Mouse (Mus musculus) limb, embryonic 12.5 days (tissue): Measurements from ENCODE around the gene Nrp2. TPM values are rescaled to one million over a fixed set of nuclear protein-coding genes. Genes with fewer than 3 reads are reported as not detected.

Source experiments
- ATAC-seq: fragments of 200-750 bp; cut with Nextera tagmentation; 2 replicates; pipeline ENCODE4 v1.8.0; 2017; ENCODE audit warnings: low read depth, moderate TSS enrichment; ENCODE audit not compliant: insufficient number of reproducible peaks, insufficient read depth, low FRiP score, low TSS enrichment
- H3K27ac ChIP-seq: fragments of 300-500 bp; sonication (generic); 2 replicates; pipeline ENCODE4 v1.5.1; 2016; ENCODE audit warnings: mild to moderate bottlenecking, moderate library complexity
- H3K27me3 ChIP-seq: fragments of 300-500 bp; sonication (generic); 2 replicates; pipeline ENCODE4 v1.6.1; 2016; ENCODE audit warnings: mild to moderate bottlenecking, moderate library complexity
- H3K36me3 ChIP-seq: fragments of 300-500 bp; sonication (generic); 2 replicates; pipeline ENCODE4 v1.6.1; 2016; ENCODE audit warnings: mild to moderate bottlenecking, moderate library complexity
- H3K4me1 ChIP-seq: fragments of 300-500 bp; sonication (generic); replicated peaks from 2 replicates; pipeline ENCODE4 v1.6.1; 2016
- H3K4me2 ChIP-seq: fragments of 300-500 bp; sonication (generic); 2 replicates; pipeline ENCODE4 v1.6.1; 2016; ENCODE audit warnings: mild to moderate bottlenecking, moderate library complexity
- H3K4me3 ChIP-seq: fragments of 300-500 bp; sonication (generic); replicated peaks from 2 replicates; pipeline ENCODE4 v1.5.1; 2016; ENCODE audit warnings: mild to moderate bottlenecking
- H3K9ac ChIP-seq: fragments of 300-500 bp; sonication (generic); replicated peaks from 2 replicates; pipeline ENCODE4 v1.6.1; 2016; ENCODE audit warnings: mild to moderate bottlenecking, moderate library complexity
- H3K9me3 ChIP-seq: fragments of 300-500 bp; sonication (generic); 2 replicates; pipeline ENCODE4 v1.6.1; 2016; ENCODE audit warnings: mild to moderate bottlenecking, moderate library complexity
- WGBS: fragments of 180-500 bp; shearing (Covaris S2); methylation state at CpG from one replicate; pipeline ENCODE4 v1.1.7; 2016; 5-methylcytosine and 5-hydroxymethylcytosine counted together
- polyA plus RNA-seq: library from polyadenylated mRNA; unstranded; fragments of >200 nt; fragmentation: Nextera tagmentation; extraction: Ambion mirVana; gene quantifications from 2 replicates; pipeline ENCODE4 v1.2.1, GENCODE M21; 2016

Nrp2 gene
- 70.7 and 86.2 TPM in 2 replicates for polyA plus RNA-seq

GRCm38 (mm10) chr1:62703158-62704116, at the start of gene Nrp2:
Nrp2 (plus strand) TSS chr1:62703285.
- H3K36me3 ChIP-seq: no peaks in the 10 kb centered on the region
- H3K27me3 ChIP-seq: peaks cover 34% of the 10 kb centered on the region
- peak within 1 kb of the TSS; percentile 72 for H3K4me3 ChIP-seq
- peak within 1 kb of the TSS; percentile 89 for H3K9ac ChIP-seq
- peak; percentile 69 for ATAC-seq
- no peaks in the 10 kb centered on the region for H3K9me3 ChIP-seq
- H3K4me1 ChIP-seq: peaks cover 44% of the 10 kb centered on the region
- peak within 1 kb of the TSS; percentile 90 for H3K4me2 ChIP-seq
- 1% methylated on average over 76 of the region's 76 CpGs for WGBS
- peak within 1 kb of the TSS; percentile 90 for H3K27ac ChIP-seq

DNA sequence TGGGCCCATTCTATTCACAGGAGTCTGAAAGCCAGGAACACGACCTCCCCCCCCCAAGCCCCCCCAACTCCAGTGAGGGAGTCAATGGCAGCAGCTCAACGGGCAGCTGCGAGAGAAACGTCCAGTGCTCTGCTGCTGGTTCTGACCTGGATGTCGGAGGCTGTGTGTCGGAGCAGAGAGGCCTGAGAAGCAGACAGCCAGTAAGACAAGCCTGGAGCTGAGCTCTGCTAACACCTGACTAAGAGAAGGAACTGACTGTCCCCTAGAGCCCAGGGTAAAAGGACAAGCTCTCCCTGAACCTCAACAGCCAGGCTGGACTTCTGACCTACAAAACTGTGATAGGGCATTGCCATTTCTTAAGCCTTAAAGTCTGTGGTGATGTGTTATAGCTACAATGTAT, 48.6 kb upstream of the Nrp2 start:
- no peaks in the 10 kb centered on the region for H3K9me3 ChIP-seq
- no peak overlapping the region for H3K27ac ChIP-seq
- no peak overlapping the region for H3K9ac ChIP-seq
- ATAC-seq: no peak
- no peaks in the 10 kb centered on the region for H3K36me3 ChIP-seq
- WGBS: 71% methylated on average over 6 of the region's 6 CpGs
- no peak overlapping the region for H3K4me2 ChIP-seq
- peaks cover 9% of the 10 kb centered on the region for H3K4me1 ChIP-seq
- H3K27me3 ChIP-seq: peaks cover 11% of the 10 kb centered on the region
- no peak overlapping the region for H3K4me3 ChIP-seq

GRCm38 (mm10) chr1:62664960-62665645, 38.0 kb upstream of the Nrp2 start:
- no peaks in the 10 kb centered on the region for H3K36me3 ChIP-seq
- H3K9me3 ChIP-seq: 0 out of 2 replicates have a peak, but pooled peaks cover 7% of the 10 kb centered on the region
- H3K4me3 ChIP-seq: no peak overlapping the region
- WGBS: 61% methylated on average over 8 of the region's 8 CpGs
- no peak overlapping the region for H3K27ac ChIP-seq
- H3K27me3 ChIP-seq: no peaks in the 10 kb centered on the region; the same call in 1 of the 2 replicates
- ATAC-seq: no peak
- no peak overlapping the region for H3K4me2 ChIP-seq
- H3K4me1 ChIP-seq: peaks cover 4% of the 10 kb centered on the region
- no peak overlapping the region for H3K9ac ChIP-seq

- Histone ChIP-seq H3K36me3 (no peaks in the 10 kb centered on the region), H3K27ac (no peak overlapping the region), H3K27me3 (no peaks in the 10 kb centered on the region), H3K9ac (no peak overlapping the region), H3K4me2 (no peak overlapping the region), H3K4me1 (peaks cover 4% of the 10 kb centered on the region), H3K4me3 (no peak overlapping the region), H3K9me3 (0 out of 2 replicates have a peak, but pooled peaks cover 7% of the 10 kb centered on the region)
- no peak for ATAC-seq
- 83% methylated on average over 5 of the region's 5 CpGs for WGBS
Measured at GRCm38 (mm10) chr1:62665771-62666730, 37.0 kb upstream of the Nrp2 start.

GRCm38 (mm10) chr1:62666780-62667179, 36.3 kb upstream of the Nrp2 start:
- no peak overlapping the region for H3K4me3 ChIP-seq
- H3K27ac ChIP-seq: no peak overlapping the region
- peaks cover 4% of the 10 kb centered on the region for H3K4me1 ChIP-seq
- H3K36me3 ChIP-seq: no peaks in the 10 kb centered on the region
- no peak overlapping the region for H3K9ac ChIP-seq
- 78% methylated on average over 5 of the region's 5 CpGs for WGBS
- no peak for ATAC-seq
- no peak overlapping the region for H3K4me2 ChIP-seq
- H3K9me3 ChIP-seq: 0 out of 2 replicates have a peak, but pooled peaks cover 7% of the 10 kb centered on the region
- no peaks in the 10 kb centered on the region for H3K27me3 ChIP-seq

GRCm38 (mm10) chr1:62678611-62679344, 24.3 kb upstream of the Nrp2 start:
- no peak overlapping the region for H3K4me3 ChIP-seq
- H3K9me3 ChIP-seq: no peaks in the 10 kb centered on the region
- H3K27ac ChIP-seq: no peak overlapping the region
- H3K36me3 ChIP-seq: no peaks in the 10 kb centered on the region
- 51% methylated on average over 4 of the region's 4 CpGs for WGBS
- no peak for ATAC-seq
- H3K9ac ChIP-seq: no peak overlapping the region
- no peak overlapping the region for H3K4me2 ChIP-seq
- H3K4me1 ChIP-seq: peaks cover 12% of the 10 kb centered on the region
- peaks cover 7% of the 10 kb centered on the region; the same call in 1 of the 2 replicates for H3K27me3 ChIP-seq

DNA sequence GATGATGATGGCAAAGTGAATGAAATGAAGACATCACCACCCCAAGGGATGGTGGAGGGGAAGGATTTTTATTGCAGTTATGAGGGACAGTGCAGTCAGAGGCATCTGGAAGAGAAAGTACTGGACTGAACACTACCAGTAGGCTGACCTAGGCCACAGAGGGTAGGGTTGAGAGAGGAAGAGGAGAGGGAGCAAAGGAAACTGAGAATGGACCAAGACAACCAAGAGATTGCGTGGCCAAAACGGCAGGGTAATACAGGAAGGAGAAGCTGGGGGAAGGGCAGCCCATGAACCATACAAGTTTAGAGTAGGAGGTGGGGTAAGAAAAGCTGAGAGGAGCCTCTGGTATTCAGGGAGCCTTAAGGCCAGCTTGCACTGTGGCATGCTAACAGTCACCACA, 23.6 kb upstream of the Nrp2 start:
- H3K27ac ChIP-seq: no peak overlapping the region
- no peak overlapping the region for H3K4me3 ChIP-seq
- ATAC-seq: no peak
- H3K4me2 ChIP-seq: no peak overlapping the region
- no peaks in the 10 kb centered on the region for H3K9me3 ChIP-seq
- H3K27me3 ChIP-seq: peaks cover 7% of the 10 kb centered on the region; the same call in 1 of the 2 replicates
- 90% methylated on average over 2 of the region's 2 CpGs for WGBS
- H3K9ac ChIP-seq: no peak overlapping the region
- H3K36me3 ChIP-seq: no peaks in the 10 kb centered on the region
- peaks cover 12% of the 10 kb centered on the region for H3K4me1 ChIP-seq

DNA sequence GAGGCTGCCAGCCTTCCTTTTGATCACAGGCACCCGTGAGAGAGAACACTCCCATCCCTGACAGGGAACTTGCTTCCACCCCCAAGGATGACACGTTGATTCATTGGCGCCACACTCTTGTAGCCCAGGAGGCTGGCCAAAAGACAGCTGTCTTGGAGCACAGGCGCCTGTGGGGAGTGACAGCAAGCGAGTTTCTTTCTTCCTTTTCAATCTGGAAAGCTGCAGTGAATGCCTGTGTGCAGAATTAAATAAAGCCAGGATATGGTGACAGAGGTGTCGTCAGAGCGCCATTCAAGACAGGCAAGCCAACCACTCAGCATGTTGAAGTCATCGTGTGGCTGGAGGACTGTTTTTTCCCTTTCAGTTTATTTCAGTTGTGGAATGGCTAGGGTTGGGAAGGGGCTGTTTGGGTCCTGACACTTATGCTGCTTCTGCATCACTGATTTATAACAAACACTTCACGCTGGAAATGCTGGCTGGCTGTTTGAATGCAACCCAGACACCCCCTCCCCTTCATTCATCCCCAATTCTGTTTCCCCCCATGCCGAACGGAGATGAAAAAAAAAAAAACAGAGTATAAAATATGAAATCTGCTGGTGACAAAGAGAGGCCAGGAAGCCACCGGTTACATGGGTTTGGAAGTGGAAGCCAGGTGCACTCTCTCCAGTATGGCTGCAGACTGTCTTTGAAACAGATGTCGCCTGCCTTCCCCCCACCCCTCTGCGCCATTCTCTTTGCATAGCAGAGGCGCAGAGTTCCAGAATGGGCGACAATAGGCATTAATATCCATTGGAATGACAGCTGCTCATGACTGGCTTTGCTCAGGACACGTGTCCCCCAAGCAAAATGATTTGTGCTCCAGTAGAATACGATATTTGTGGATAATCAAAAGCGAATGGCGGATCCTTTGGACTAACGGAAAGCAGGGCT, 20.4 kb upstream of the Nrp2 start:
- no peaks in the 10 kb centered on the region for H3K36me3 ChIP-seq
- 50% methylated on average over 21 of the region's 21 CpGs for WGBS
- H3K9me3 ChIP-seq: no peaks in the 10 kb centered on the region
- no peak overlapping the region for H3K9ac ChIP-seq
- H3K27ac ChIP-seq: no peak overlapping the region
- H3K4me2 ChIP-seq: no peak overlapping the region
- H3K27me3 ChIP-seq: peaks cover 11% of the 10 kb centered on the region
- no peak overlapping the region for H3K4me3 ChIP-seq
- no peak for ATAC-seq
- peaks cover 12% of the 10 kb centered on the region for H3K4me1 ChIP-seq

GRCm38 (mm10) chr1:62683498-62683897, 19.6 kb upstream of the Nrp2 start:
- no peak for ATAC-seq
- Histone ChIP-seq H3K27me3 (peaks cover 11% of the 10 kb centered on the region), H3K27ac (no peak overlapping the region), H3K4me3 (no peak overlapping the region), H3K4me2 (no peak overlapping the region), H3K9ac (no peak overlapping the region), H3K36me3 (no peaks in the 10 kb centered on the region), H3K9me3 (no peaks in the 10 kb centered on the region), H3K4me1 (peaks cover 10% of the 10 kb centered on the region)
- WGBS: 81% methylated on average over 2 of the region's 2 CpGs
